Mouse (Mus musculus) forebrain, embryonic 14.5 days (tissue): ENCODE data around the gene Cops4. TPM values are rescaled to one million over a fixed set of nuclear protein-coding genes. Genes with fewer than 3 reads are reported as not detected.

ENCODE experiments used
- ATAC-seq: fragments of 200-750 bp; cut with Nextera tagmentation; 2 replicates; pipeline ENCODE4 v1.8.0; 2017; ENCODE audit warnings: mild to moderate bottlenecking, moderate library complexity
- DNase-seq: peaks from one replicate; pipeline ENCODE4 v3.0.0-alpha.2; 2015; ENCODE audit warnings: low spot score
- H3K27ac ChIP-seq: fragments of 300-500 bp; sonication (generic); 2 replicates; pipeline ENCODE4 v1.5.1; 2014; ENCODE audit warnings: low read depth, mild to moderate bottlenecking, control low read depth, low read length, moderate library complexity
- H3K27me3 ChIP-seq: fragments of 300-500 bp; sonication (generic); replicated peaks from 2 replicates; pipeline ENCODE4 v1.6.1; 2014; ENCODE audit warnings: low read length, control low read depth, mixed read lengths; ENCODE audit not compliant: control insufficient read depth, insufficient read depth
- H3K36me3 ChIP-seq: fragments of 300-500 bp; sonication (generic); 2 replicates; pipeline ENCODE4 v1.6.1; 2014; ENCODE audit warnings: low read length, control low read depth; ENCODE audit not compliant: control insufficient read depth, insufficient read depth
- H3K4me1 ChIP-seq: fragments of 300-500 bp; sonication (generic); 2 replicates; pipeline ENCODE4 v1.6.1; 2014; ENCODE audit warnings: antibody characterized with exemption, low read length, control low read depth; ENCODE audit not compliant: control insufficient read depth, insufficient read depth
- H3K4me2 ChIP-seq: fragments of 300-500 bp; sonication (generic); 2 replicates; pipeline ENCODE4 v1.6.1; 2014; ENCODE audit warnings: mild to moderate bottlenecking, control low read depth, low read length
- H3K4me3 ChIP-seq: fragments of 300-500 bp; sonication (generic); 2 replicates; pipeline ENCODE4 v1.5.1; 2014; ENCODE audit warnings: low read depth, low read length, control low read depth
- H3K9ac ChIP-seq: fragments of 300-500 bp; sonication (generic); 2 replicates; pipeline ENCODE4 v1.6.1; 2014; ENCODE audit warnings: mild to moderate bottlenecking, low read length, control low read depth, moderate library complexity
- H3K9me3 ChIP-seq: fragments of 300-500 bp; sonication (generic); replicated peaks from 2 replicates; pipeline ENCODE4 v1.6.1; 2016; ENCODE audit warnings: low read length, control low read depth, mixed read lengths; ENCODE audit not compliant: control insufficient read depth
- WGBS: fragments of 180-500 bp; shearing (Covaris S2); extraction: QIAGEN DNeasy Blood & Tissue Kit; methylation state at CpG from one replicate; pipeline ENCODE4 v1.1.7; 2014; 5-methylcytosine and 5-hydroxymethylcytosine counted together
- polyA plus RNA-seq: library from polyadenylated mRNA; unstranded; fragments of >200 nt; fragmentation: Nextera tagmentation; extraction: Ambion mirVana; gene quantifications from 2 replicates; pipeline ENCODE4 v1.2.1, GENCODE M21; 2014

Cops4 gene
- polyA plus RNA-seq, 1 experiment from 2014 or later: 203 TPM

DNA sequence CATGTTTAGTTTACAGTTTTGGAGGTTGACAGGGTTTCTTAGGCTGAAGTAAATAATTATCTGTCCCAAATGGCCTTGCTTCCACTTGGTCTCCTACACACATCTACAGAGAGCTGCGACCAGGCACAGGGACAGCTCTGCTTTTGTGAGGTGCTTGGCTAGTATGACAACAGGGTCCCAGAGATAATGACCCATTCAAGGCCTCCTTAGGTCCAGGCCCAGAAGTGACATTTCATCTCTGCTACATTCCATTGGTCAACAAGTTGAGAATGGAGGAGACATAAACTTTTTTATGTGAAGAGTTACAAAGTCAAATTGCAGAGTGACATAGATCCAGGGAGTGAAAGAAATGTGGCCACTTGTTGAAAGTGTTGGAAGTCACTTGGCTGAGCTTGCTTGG lies 5.2 kb downstream of the Cops4 start:
- Histone ChIP-seq H3K27me3 (no peaks in the 10 kb centered on the region), H3K4me2 (no peak overlapping the region), H3K4me1 (peaks cover 5% of the 10 kb centered on the region), H3K4me3 (no peak overlapping the region), H3K9ac (no peak overlapping the region), H3K36me3 (peaks cover 9% of the 10 kb centered on the region), H3K27ac (no peak overlapping the region), H3K9me3 (no peaks in the 10 kb centered on the region)
- WGBS: 91% methylated on average over 1 of the region's 1 CpGs
- no peak for ATAC-seq
- no peak for DNase-seq

- H3K9me3 ChIP-seq: no peaks in the 10 kb centered on the region
- H3K9ac ChIP-seq: no peak overlapping the region
- H3K27ac ChIP-seq: no peak overlapping the region
- no peak overlapping the region for H3K4me3 ChIP-seq
- H3K4me2 ChIP-seq: no peak overlapping the region
- no peaks in the 10 kb centered on the region for H3K27me3 ChIP-seq
- ATAC-seq: no peak
- H3K36me3 ChIP-seq: peaks cover 25% of the 10 kb centered on the region
- no peak for DNase-seq
- no peaks in the 10 kb centered on the region for H3K4me1 ChIP-seq
- WGBS: 96% methylated on average over 9 of the region's 9 CpGs
Observed at GRCm38 (mm10) chr5:100524921-100525320, 6.8 kb downstream of the Cops4 start.

DNA sequence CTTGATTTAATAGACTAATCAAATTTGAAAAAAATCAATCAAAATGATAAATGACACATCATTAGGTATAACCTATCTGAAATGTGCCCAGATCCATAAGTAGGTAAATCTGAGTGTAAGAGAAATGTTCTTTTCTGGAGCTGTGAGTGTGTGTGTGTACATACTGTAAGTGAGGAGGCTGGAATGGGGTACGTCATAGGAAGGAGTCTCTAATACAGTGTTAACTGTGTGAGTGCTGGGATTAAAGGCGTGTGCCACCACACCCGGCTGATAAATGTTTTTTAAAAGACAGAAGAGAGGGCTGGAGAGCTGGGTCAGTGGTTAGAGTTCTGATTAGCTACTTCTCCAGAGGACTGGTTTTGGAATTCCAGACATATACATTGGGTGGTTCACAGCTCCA lies 7.5 kb downstream of the Cops4 start:
- no peaks in the 10 kb centered on the region for H3K27me3 ChIP-seq
- no peaks in the 10 kb centered on the region for H3K9me3 ChIP-seq
- no peak overlapping the region for H3K4me2 ChIP-seq
- H3K9ac ChIP-seq: no peak overlapping the region
- WGBS: 88% methylated on average over 3 of the region's 3 CpGs
- no peak overlapping the region for H3K27ac ChIP-seq
- peaks cover 30% of the 10 kb centered on the region for H3K36me3 ChIP-seq
- no peak for ATAC-seq
- H3K4me1 ChIP-seq: no peaks in the 10 kb centered on the region
- no peak for DNase-seq
- no peak overlapping the region for H3K4me3 ChIP-seq

GRCm38 (mm10) chr5:100526164-100526563 lies 8.1 kb downstream of the Cops4 start:
- ATAC-seq (no peak), DNase-seq (no peak)
- WGBS: 91% methylated on average over 7 of the region's 7 CpGs
- H3K4me2 ChIP-seq: no peak overlapping the region
- H3K9me3 ChIP-seq: no peaks in the 10 kb centered on the region
- no peaks in the 10 kb centered on the region for H3K27me3 ChIP-seq
- H3K36me3 ChIP-seq: peaks cover 35% of the 10 kb centered on the region
- H3K27ac ChIP-seq: no peak overlapping the region
- H3K9ac ChIP-seq: no peak overlapping the region
- H3K4me3 ChIP-seq: no peak overlapping the region
- H3K4me1 ChIP-seq: no peaks in the 10 kb centered on the region

GRCm38 (mm10) chr5:100535826-100536225 lies 17.7 kb downstream of the Cops4 start:
- H3K27ac ChIP-seq: no peak overlapping the region
- H3K4me3 ChIP-seq: no peak overlapping the region
- no peaks in the 10 kb centered on the region for H3K4me1 ChIP-seq
- no peak for ATAC-seq
- WGBS: 89% methylated on average over 7 of the region's 7 CpGs
- H3K4me2 ChIP-seq: no peak overlapping the region
- no peaks in the 10 kb centered on the region for H3K27me3 ChIP-seq
- H3K9ac ChIP-seq: no peak overlapping the region
- no peak for DNase-seq
- H3K36me3 ChIP-seq: peaks cover 66% of the 10 kb centered on the region
- no peaks in the 10 kb centered on the region for H3K9me3 ChIP-seq

DNA sequence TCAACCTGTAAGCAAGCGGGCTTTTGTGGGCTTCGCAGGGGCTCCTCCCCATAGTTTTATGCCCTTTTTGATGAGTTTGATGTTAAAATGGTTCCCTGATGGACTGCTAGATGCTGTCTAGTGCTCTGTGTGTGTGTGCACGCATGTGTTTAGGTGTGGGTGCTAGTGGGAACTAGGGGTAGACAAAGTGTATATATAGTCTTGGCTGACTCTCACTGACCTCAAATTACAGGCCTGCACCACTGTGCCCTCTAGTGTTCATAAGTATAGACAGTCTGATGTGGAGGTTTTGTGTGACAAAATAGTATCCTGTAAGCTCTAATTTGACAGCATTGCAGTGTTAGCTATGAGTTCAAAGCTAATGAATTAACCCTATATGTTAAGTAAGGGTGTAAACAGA lies 18.5 kb downstream of the Cops4 start:
- Histone ChIP-seq H3K27ac (no peak overlapping the region), H3K36me3 (peaks cover 64% of the 10 kb centered on the region), H3K4me3 (no peak overlapping the region), H3K9me3 (no peaks in the 10 kb centered on the region), H3K27me3 (no peaks in the 10 kb centered on the region), H3K9ac (no peak overlapping the region), H3K4me1 (no peaks in the 10 kb centered on the region), H3K4me2 (no peak overlapping the region)
- DNase-seq (peak; percentile 44), ATAC-seq (no peak)
- 87% methylated on average over 3 of the region's 3 CpGs for WGBS

DNA sequence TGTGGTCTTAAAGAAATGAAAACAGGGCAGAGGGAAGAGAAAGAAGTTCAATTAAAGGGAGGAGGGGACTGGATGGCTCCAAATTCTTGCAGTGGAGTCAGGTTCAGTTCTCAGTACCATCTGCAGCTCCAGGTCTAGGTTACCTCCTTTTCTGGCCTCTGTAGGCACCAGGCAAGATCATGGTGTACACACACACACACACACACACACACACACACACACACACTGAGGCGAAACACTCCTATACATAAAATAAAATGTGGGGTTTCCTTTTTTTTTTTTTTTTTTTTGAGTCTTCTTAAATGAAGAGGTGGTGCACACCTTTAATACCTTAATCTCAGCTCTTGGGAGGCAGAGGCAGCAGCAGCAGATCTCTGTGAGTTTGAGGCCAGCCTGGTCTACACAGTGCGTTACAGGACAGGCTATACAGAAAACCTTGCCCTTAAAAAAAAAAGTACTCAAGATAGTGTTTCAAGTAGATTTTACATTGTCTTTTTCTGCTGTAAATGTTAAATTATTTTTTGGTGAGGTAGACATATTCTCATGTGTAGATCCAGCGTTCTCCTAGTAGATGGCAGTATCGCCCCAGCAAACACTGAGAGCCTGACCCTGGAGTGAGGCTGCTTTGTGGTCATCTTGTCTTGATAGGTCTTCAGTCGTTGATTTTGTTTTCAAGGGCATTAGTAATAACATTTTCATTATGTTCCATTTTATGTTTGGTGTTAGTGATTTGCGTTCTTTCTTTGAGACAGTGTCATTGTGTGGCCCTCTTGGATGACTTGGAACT lies 28.4 kb downstream of the Cops4 start:
- H3K36me3 ChIP-seq: peaks cover 75% of the 10 kb centered on the region
- ATAC-seq (no peak), DNase-seq (no peak)
- H3K9ac ChIP-seq: no peak overlapping the region
- H3K9me3 ChIP-seq: no peaks in the 10 kb centered on the region
- H3K4me3 ChIP-seq: no peak overlapping the region
- H3K4me1 ChIP-seq: no peaks in the 10 kb centered on the region
- H3K27me3 ChIP-seq: no peaks in the 10 kb centered on the region
- H3K4me2 ChIP-seq: no peak overlapping the region
- no peak overlapping the region for H3K27ac ChIP-seq
- WGBS: 91% methylated on average over 6 of the region's 6 CpGs

DNA sequence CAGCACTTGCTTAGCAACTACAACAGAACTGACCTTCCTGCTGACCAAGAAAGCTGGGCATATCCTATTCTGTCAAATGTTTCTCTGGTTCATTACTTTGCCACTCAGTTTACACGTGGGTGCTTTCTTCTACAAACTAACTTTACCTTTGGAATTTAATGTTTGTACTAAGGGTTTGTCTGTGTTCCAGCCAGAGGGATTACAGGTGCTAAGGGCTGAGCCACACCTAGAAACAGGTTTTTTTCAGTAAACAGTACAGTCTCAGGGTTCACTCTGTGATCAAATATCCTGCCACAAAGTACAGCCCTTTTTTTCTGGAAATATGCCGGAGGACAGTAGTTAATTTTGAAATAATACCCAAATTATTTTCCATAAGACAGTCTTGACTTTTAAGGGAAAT lies 30.1 kb downstream of the Cops4 start:
- 92% methylated on average over 2 of the region's 2 CpGs for WGBS
- no peak overlapping the region for H3K27ac ChIP-seq

DNA sequence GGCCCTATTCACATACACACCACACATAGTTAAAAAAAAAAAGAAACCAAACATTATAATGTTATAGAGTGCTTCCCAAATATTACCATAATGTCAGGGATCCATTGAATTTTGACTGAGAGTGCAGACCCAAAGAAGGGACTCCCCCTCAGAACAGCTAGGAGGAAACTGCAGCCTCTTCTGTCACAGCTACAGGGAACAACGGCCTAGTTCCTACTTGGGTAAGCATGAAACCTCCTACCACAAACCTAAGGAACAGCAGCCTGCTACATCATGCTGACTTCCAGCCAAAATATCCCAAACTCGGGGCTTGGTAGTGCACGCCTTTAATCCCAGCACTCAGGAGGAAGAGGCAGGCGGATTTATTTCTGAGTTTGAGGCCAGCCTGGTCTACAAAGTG lies 31.2 kb downstream of the Cops4 start:
- Histone ChIP-seq H3K27me3 (no peaks in the 10 kb centered on the region), H3K4me1 (no peaks in the 10 kb centered on the region), H3K9ac (no peak overlapping the region), H3K9me3 (no peaks in the 10 kb centered on the region), H3K36me3 (peaks cover 49% of the 10 kb centered on the region), H3K4me3 (no peak overlapping the region), H3K27ac (no peak overlapping the region), H3K4me2 (no peak overlapping the region)
- ATAC-seq (no peak), DNase-seq (no peak)
- 90% methylated on average over 4 of the region's 4 CpGs for WGBS

More for the DNA sequence above, 30.1 kb downstream of the Cops4 start:
- H3K27me3 ChIP-seq: no peaks in the 10 kb centered on the region
- no peak overlapping the region for H3K4me2 ChIP-seq
- no peaks in the 10 kb centered on the region for H3K9me3 ChIP-seq
- no peak for DNase-seq
- no peak overlapping the region for H3K4me3 ChIP-seq
- no peak overlapping the region for H3K9ac ChIP-seq
- ATAC-seq: no peak
- H3K4me1 ChIP-seq: no peaks in the 10 kb centered on the region
- peaks cover 59% of the 10 kb centered on the region for H3K36me3 ChIP-seq
